Mouse (Mus musculus) bone marrow macrophage, adult 2 months (primary cell): Measurements from ENCODE around the gene Vmn2r24. TPM values are rescaled to one million over a fixed set of nuclear protein-coding genes. Genes with fewer than 3 reads are reported as not detected.
"Not testable (repeated sequence)": the region's sequence is repeated elsewhere in the genome, so short reads cannot be mapped to it uniquely, and the experiment has no call there.

Source experiments
- H3K27ac ChIP-seq: 2 replicates; pipeline ENCODE4 v1.5.1; 2012; ENCODE audit warnings: low read depth, low read length; ENCODE audit not compliant: insufficient read depth
- H3K4me1 ChIP-seq: 2 replicates; pipeline ENCODE4 v1.6.1; 2012; ENCODE audit warnings: low read length; ENCODE audit not compliant: control insufficient read depth, insufficient read depth
- H3K4me3 ChIP-seq: 2 replicates; pipeline ENCODE4 v1.5.1; 2012; ENCODE audit warnings: mild to moderate bottlenecking, low read length, moderate library complexity; ENCODE audit not compliant: insufficient read depth
- CTCF ChIP-seq: IDR thresholded peaks from 2 replicates; pipeline ENCODE4 v1.5.1; 2012; ENCODE audit warnings: low read depth, mild to moderate bottlenecking, low read length, moderate library complexity
- POLR2A ChIP-seq: IDR thresholded peaks from 2 replicates; pipeline ENCODE4 v1.6.1; 2012; ENCODE audit warnings: mild to moderate bottlenecking, low read depth, low read length, borderline replicate concordance
- polyA plus RNA-seq: library from polyadenylated mRNA; stranded (reverse); fragments of >200 nt; gene quantifications from 2 replicates; pipeline ENCODE4 v1.2.4, GENCODE M21; 2012; ENCODE audit not compliant: missing spikeins, insufficient read depth, insufficient read length

Gene Vmn2r24
- polyA plus RNA-seq = 0.15 and 0.31 TPM in 2 replicates

- no peak within 1 kb of the TSS for H3K27ac ChIP-seq
- no peak within 1 kb of the TSS for H3K4me3 ChIP-seq
- TF ChIP-seq POLR2A = no peak
- no peak for TF ChIP-seq CTCF
- H3K4me1 ChIP-seq = no peaks in the 10 kb centered on the region
Measured at GRCm38 (mm10) chr6:123778579-123778978, at the start of gene Vmn2r24. TSS of gene Vmn2r24 (plus strand) at chr6:123778879.

DNA sequence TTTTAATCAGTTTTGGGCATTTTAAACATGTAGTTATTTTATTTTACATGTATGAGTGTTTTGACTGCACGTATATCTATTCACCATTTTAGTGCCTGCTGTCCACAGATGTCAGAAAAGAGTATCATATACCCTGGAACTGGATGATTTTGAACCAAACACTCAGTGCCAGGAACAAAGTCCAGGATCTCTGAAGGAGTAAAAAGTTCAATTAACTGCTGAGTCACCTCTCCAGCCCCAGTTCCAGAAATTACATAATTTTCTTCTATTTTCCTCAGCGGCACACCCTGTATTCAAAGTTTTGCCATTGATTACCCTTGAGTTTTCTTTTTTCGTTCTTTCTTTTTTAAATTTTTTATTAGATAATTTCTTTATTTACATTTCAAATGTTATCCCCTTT lies 8.6 kb upstream of the Vmn2r24 start:
- H3K4me1 ChIP-seq = no peaks in the 10 kb centered on the region
- TF ChIP-seq POLR2A = no peak
- TF ChIP-seq CTCF = no peak
- H3K4me3 ChIP-seq = no peak overlapping the region
- H3K27ac ChIP-seq = no peak overlapping the region

GRCm38 (mm10) chr6:123784857-123785256 lies 6.2 kb downstream of the Vmn2r24 start:
- Histone ChIP-seq H3K4me3 (no peak overlapping the region), H3K4me1 (no peaks in the 10 kb centered on the region), H3K27ac (no peak overlapping the region)
- TF ChIP-seq POLR2A = no peak
- no peak for TF ChIP-seq CTCF

GRCm38 (mm10) chr6:123793746-123794145 lies 15.1 kb downstream of the Vmn2r24 start:
- no peaks in the 10 kb centered on the region for H3K4me1 ChIP-seq
- TF ChIP-seq POLR2A = no peak
- TF ChIP-seq CTCF = no peak
- H3K27ac ChIP-seq = no peak overlapping the region
- no peak overlapping the region for H3K4me3 ChIP-seq

- H3K4me3 ChIP-seq, H3K27ac ChIP-seq, H3K4me1 ChIP-seq: not testable (repeated sequence)
Measured at GRCm38 (mm10) chr6:123810291-123810690, 31.6 kb downstream of the Vmn2r24 start.

DNA sequence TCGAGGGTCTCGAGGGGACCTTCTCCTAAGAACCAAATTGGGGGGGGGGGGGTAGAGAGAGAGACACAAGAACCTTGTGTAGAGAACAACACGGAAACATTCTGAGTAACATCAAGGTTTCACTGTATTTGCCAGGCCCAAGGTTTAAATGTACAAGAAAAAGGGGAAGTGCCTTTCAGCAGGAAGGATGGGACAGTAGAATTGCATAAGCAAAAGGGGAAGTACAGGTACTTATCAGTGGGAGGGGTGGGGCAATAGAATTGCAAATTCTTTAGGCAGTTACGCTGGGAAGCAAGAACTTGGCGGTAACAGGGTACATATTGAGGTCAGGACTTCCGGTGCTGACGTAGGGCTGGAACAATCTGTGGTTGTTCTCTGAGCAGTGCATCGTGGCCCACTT lies 41.3 kb downstream of the Vmn2r24 start:
- Histone ChIP-seq H3K27ac (no peak overlapping the region), H3K4me1 (no peaks in the 10 kb centered on the region), H3K4me3 (no peak overlapping the region)
- TF ChIP-seq CTCF (no peak), POLR2A (no peak)

DNA sequence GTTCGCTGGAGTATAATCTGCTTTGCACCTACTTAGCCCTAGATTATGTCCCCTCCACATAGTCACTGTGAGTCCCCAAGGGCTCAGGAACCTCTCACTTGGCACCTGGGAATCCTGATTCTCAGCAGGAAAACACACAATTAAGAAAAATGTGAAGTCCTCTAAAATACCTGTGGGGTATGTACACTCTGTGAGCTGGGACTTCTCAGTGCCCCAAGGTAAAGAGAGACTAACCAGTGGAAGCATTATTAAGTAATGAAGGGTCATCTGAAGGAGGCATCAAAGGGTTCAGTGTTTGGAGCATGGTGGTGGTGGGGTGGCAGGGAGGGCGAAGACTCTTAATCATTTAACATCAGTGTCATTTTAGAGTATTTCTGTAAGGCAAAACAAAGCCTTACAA lies 74.7 kb downstream of the Vmn2r24 start, which contains the start of gene Vmn2r25:
TSS of gene Vmn2r25 (minus strand) at position 101 of the 400 bp plus-strand sequence.
- H3K4me3 ChIP-seq, H3K27ac ChIP-seq, H3K4me1 ChIP-seq: not testable (repeated sequence)

Other genes starting within 250 kb of the Vmn2r24 start
- gene Vmn2r21, start 245.5 kb upstream of the Vmn2r24 start, polyA plus RNA-seq = not detected in 2 replicates
- gene Vmn2r22, start 128.2 kb upstream of the Vmn2r24 start, polyA plus RNA-seq = not detected in 2 replicates
- gene Vmn2r23, start 76.2 kb upstream of the Vmn2r24 start, polyA plus RNA-seq = 0.08 and 0.09 TPM in 2 replicates
- gene Vmn2r25, start 74.6 kb downstream of the Vmn2r24 start, polyA plus RNA-seq = 0.12 TPM in 1 of 2 replicates, not detected in the other
- gene Vmn2r26, start 245.7 kb downstream of the Vmn2r24 start, polyA plus RNA-seq = not detected in 2 replicates